Mouse (Mus musculus) mouse trophoblast stem cell (cell line): Measurements from ENCODE around the gene Glis1.

Experiments
- in situ Hi-C, 2 experiments: fragments of 300-500 bp; cut with MseI, MboI; formaldehyde crosslinking; loops; 2 replicates in 1 of 2; 3 replicates in 1 of 2; pipeline ENCODE4 v1.15.1; 2025

Glis1 gene

GRCm38 (mm10) chr4:107434356-107435237 is at the start of gene Glis1:
Glis1 (plus strand) TSS chr4:107434591.
- in situ Hi-C loops, result no loop called here

GRCm38 (mm10) chr4:107387038-107387437 is 47.4 kb upstream of the Glis1 start:
- in situ Hi-C loops, result no loop called here

GRCm38 (mm10) chr4:107387465-107387864 is 46.9 kb upstream of the Glis1 start:
- in situ Hi-C loops, result no loop called here

- in situ Hi-C loops, result no loop called here
These were observed 46.1 kb upstream of the Glis1 start for GRCm38 (mm10) chr4:107388291-107388690.

GRCm38 (mm10) chr4:107389345-107389744 is 45.0 kb upstream of the Glis1 start:
- in situ Hi-C loops, result no loop called here

GRCm38 (mm10) chr4:107393771-107394170 is 40.6 kb upstream of the Glis1 start:
- in situ Hi-C loops, result no loop called here

GRCm38 (mm10) chr4:107420202-107420601 is 14.2 kb upstream of the Glis1 start:
- in situ Hi-C loops, result no loop called here

GRCm38 (mm10) chr4:107421711-107422110 is 12.7 kb upstream of the Glis1 start:
- in situ Hi-C loops, result no loop called here

GRCm38 (mm10) chr4:107422176-107422575 is 12.2 kb upstream of the Glis1 start:
- in situ Hi-C loops, result no loop called here

GRCm38 (mm10) chr4:107425616-107426015 is 8.8 kb upstream of the Glis1 start:
- in situ Hi-C loops, result no loop called here

- in situ Hi-C loops, result no loop called here
These were observed 7.8 kb upstream of the Glis1 start for GRCm38 (mm10) chr4:107426631-107427030.

- in situ Hi-C loops, result no loop called here
These were observed 1.7 kb upstream of the Glis1 start for GRCm38 (mm10) chr4:107432717-107433116.

GRCm38 (mm10) chr4:107433998-107434355 is 414 bp upstream of the Glis1 start:
- in situ Hi-C loops, result no loop called here

- in situ Hi-C loops, result no loop called here
These were observed 1.0 kb downstream of the Glis1 start for GRCm38 (mm10) chr4:107435238-107435946.

- in situ Hi-C loops, result no loop called here
These were observed 2.1 kb downstream of the Glis1 start for GRCm38 (mm10) chr4:107436476-107436875.

- in situ Hi-C loops, result no loop called here
These were observed 4.3 kb downstream of the Glis1 start for GRCm38 (mm10) chr4:107438741-107439140.

- in situ Hi-C loops, result no loop called here
These were observed 5.9 kb downstream of the Glis1 start for GRCm38 (mm10) chr4:107440306-107440705.

- in situ Hi-C loops, result no loop called here
These were observed 7.9 kb downstream of the Glis1 start for GRCm38 (mm10) chr4:107442288-107442687.

- in situ Hi-C loops, result no loop called here
These were observed 8.6 kb downstream of the Glis1 start for GRCm38 (mm10) chr4:107442891-107443483.

GRCm38 (mm10) chr4:107443621-107444020 is 9.2 kb downstream of the Glis1 start:
- in situ Hi-C loops, result no loop called here

- in situ Hi-C loops, result no loop called here
These were observed 14.1 kb downstream of the Glis1 start for GRCm38 (mm10) chr4:107448481-107448880.

GRCm38 (mm10) chr4:107449519-107449918 is 15.1 kb downstream of the Glis1 start:
- in situ Hi-C loops, result no loop called here
